Mouse (Mus musculus): Measurements from ENCODE around the gene Zbtb46.

Zbtb46 gene

GRCm38 (mm10) chr2:181401497-181401896 is 57.7 kb downstream of the Zbtb46 start:
- DNase-seq (ENCODE audit: low read depth), result no peak

- no peak for DNase-seq (ENCODE audit: low read depth)
These were observed 61.9 kb downstream of the Zbtb46 start for GRCm38 (mm10) chr2:181397207-181397761.

GRCm38 (mm10) chr2:181394086-181394485 is 65.1 kb downstream of the Zbtb46 start:
- no peak for DNase-seq (ENCODE audit: low read depth)

GRCm38 (mm10) chr2:181392600-181393213 is 66.5 kb downstream of the Zbtb46 start:
- peak; percentile 86 for DNase-seq (ENCODE audit: low read depth)

- no peak for DNase-seq (ENCODE audit: low read depth)
These were observed 67.7 kb downstream of the Zbtb46 start for GRCm38 (mm10) chr2:181391541-181391940.

- DNase-seq (ENCODE audit: low read depth), result no peak
These were observed 68.2 kb downstream of the Zbtb46 start for GRCm38 (mm10) chr2:181391022-181391421.

GRCm38 (mm10) chr2:181390136-181390870 is 68.9 kb downstream of the Zbtb46 start:
- DNase-seq (ENCODE audit: low read depth), result no peak

GRCm38 (mm10) chr2:181386663-181387210 is 72.5 kb downstream of the Zbtb46 start:
- no peak for DNase-seq (ENCODE audit: low read depth)

- no peak for DNase-seq (ENCODE audit: low read depth)
These were observed 73.3 kb downstream of the Zbtb46 start for GRCm38 (mm10) chr2:181385885-181386284.

- DNase-seq (ENCODE audit: low read depth), result no peak
These were observed 74.3 kb downstream of the Zbtb46 start for GRCm38 (mm10) chr2:181384919-181385391.

- no peak for DNase-seq (ENCODE audit: low read depth)
These were observed 74.8 kb downstream of the Zbtb46 start for GRCm38 (mm10) chr2:181384463-181384862.

- DNase-seq (ENCODE audit: low read depth), result no peak
These were observed 77.5 kb downstream of the Zbtb46 start for GRCm38 (mm10) chr2:181381631-181382306.

GRCm38 (mm10) chr2:181381107-181381506 is 78.1 kb downstream of the Zbtb46 start:
- DNase-seq (ENCODE audit: low read depth), result no peak

GRCm38 (mm10) chr2:181380251-181380650 is 79.0 kb downstream of the Zbtb46 start:
- no peak for DNase-seq (ENCODE audit: low read depth)

- DNase-seq (ENCODE audit: low read depth), result no peak
These were observed 79.4 kb downstream of the Zbtb46 start, which contains the start of gene Lime1 for GRCm38 (mm10) chr2:181379778-181380177. TSS of gene Lime1 (plus strand) at chr2:181380078.

GRCm38 (mm10) chr2:181378701-181379100 is 80.5 kb downstream of the Zbtb46 start:
- no peak for DNase-seq (ENCODE audit: low read depth)

GRCm38 (mm10) chr2:181377230-181377629 is 82.0 kb downstream of the Zbtb46 start:
- no peak for DNase-seq (ENCODE audit: low read depth)

- DNase-seq (ENCODE audit: low read depth), result peak; percentile 62
These were observed 83.4 kb downstream of the Zbtb46 start for GRCm38 (mm10) chr2:181375787-181376186.

- no peak for DNase-seq (ENCODE audit: low read depth)
These were observed 89.2 kb downstream of the Zbtb46 start for GRCm38 (mm10) chr2:181370001-181370400.

- no peak for DNase-seq (ENCODE audit: low read depth)
These were observed 93.6 kb downstream of the Zbtb46 start for GRCm38 (mm10) chr2:181365655-181366075.

- DNase-seq (ENCODE audit: low read depth), result peak; percentile 72
These were observed 94.2 kb downstream of the Zbtb46 start, which contains the start of the genes Zgpat and Arfrp1 for GRCm38 (mm10) chr2:181364860-181365596. TSS of gene Zgpat (plus strand) at chr2:181364928. TSS of gene Arfrp1 (minus strand) at chr2:181365404.

Data from c-Kit-positive CD71-positive TER-119-negative erythroid progenitor cells, embryonic 14.5 days (primary cell).